Mouse (Mus musculus) embryonic facial prominence, embryonic 11.5 days (tissue): ENCODE results near the gene Naga. TPM values are rescaled to one million over a fixed set of nuclear protein-coding genes. Genes with fewer than 3 reads are reported as not detected.

Experiments used
- ATAC-seq: fragments of 200-750 bp; cut with Nextera tagmentation; replicated peaks from 2 replicates; pipeline ENCODE4 v1.8.0; 2017; ENCODE audit warnings: low read depth; ENCODE audit not compliant: insufficient number of reproducible peaks, low FRiP score, low TSS enrichment
- DNase-seq: peaks from one replicate; pipeline ENCODE4 v3.0.0-alpha.2; 2015; ENCODE audit warnings: low spot score
- H3K27ac ChIP-seq: fragments of 300-500 bp; sonication (generic); replicated peaks from 2 replicates; pipeline ENCODE4 v1.5.1; 2014; ENCODE audit warnings: mild to moderate bottlenecking, low read depth, low read length, control low read depth
- H3K27me3 ChIP-seq: fragments of 300-500 bp; sonication (generic); 2 replicates; pipeline ENCODE4 v1.6.1; 2014; ENCODE audit warnings: mild to moderate bottlenecking, low read length, moderate library complexity, mixed read lengths; ENCODE audit not compliant: control insufficient read depth, insufficient read depth
- H3K36me3 ChIP-seq: fragments of 300-500 bp; sonication (generic); replicated peaks from 2 replicates; pipeline ENCODE4 v1.6.1; 2014; ENCODE audit warnings: low read depth, mild to moderate bottlenecking, low read length, moderate library complexity, mixed read lengths; ENCODE audit not compliant: control insufficient read depth, insufficient read depth
- H3K4me1 ChIP-seq: fragments of 300-500 bp; sonication (generic); 2 replicates; pipeline ENCODE4 v1.6.1; 2014; ENCODE audit warnings: low read length, mixed read lengths; ENCODE audit not compliant: control insufficient read depth, insufficient read depth
- H3K4me2 ChIP-seq: fragments of 300-500 bp; sonication (generic); 2 replicates; pipeline ENCODE4 v1.6.1; 2014; ENCODE audit warnings: low read depth, mild to moderate bottlenecking, control low read depth, low read length, moderate library complexity
- H3K4me3 ChIP-seq: fragments of 300-500 bp; sonication (generic); 2 replicates; pipeline ENCODE4 v1.5.1; 2014; ENCODE audit warnings: low read depth, low read length, control low read depth
- H3K9ac ChIP-seq: fragments of 300-500 bp; sonication (generic); replicated peaks from 2 replicates; pipeline ENCODE4 v1.6.1; 2014; ENCODE audit warnings: mild to moderate bottlenecking, control low read depth, low read length
- H3K9me3 ChIP-seq: fragments of 300-500 bp; sonication (generic); replicated peaks from 2 replicates; pipeline ENCODE4 v1.6.1; 2016; ENCODE audit warnings: mild to moderate bottlenecking, low read length, inconsistent platforms, mixed read lengths; ENCODE audit not compliant: control insufficient read depth
- WGBS: fragments of 180-500 bp; shearing (Covaris S2); extraction: QIAGEN DNeasy Blood & Tissue Kit; methylation state at CpG from one replicate; pipeline ENCODE4 v1.1.7; 2014; 5-methylcytosine and 5-hydroxymethylcytosine counted together
- polyA plus RNA-seq: library from polyadenylated mRNA; unstranded; fragments of >200 nt; fragmentation: Nextera tagmentation; extraction: Ambion mirVana; gene quantifications from 2 replicates; pipeline ENCODE4 v1.2.1, GENCODE M21; 2014

Gene Naga
- polyA plus RNA-seq, 1 experiment from 2014 or later = 26.9 TPM

- Histone ChIP-seq H3K4me1 (no peaks in the 10 kb centered on the region), H3K9me3 (no peaks in the 10 kb centered on the region), H3K36me3 (no peaks in the 10 kb centered on the region), H3K9ac (no peak overlapping the region), H3K27ac (no peak overlapping the region), H3K27me3 (no peaks in the 10 kb centered on the region), H3K4me2 (no peak overlapping the region), H3K4me3 (no peak overlapping the region)
- ATAC-seq (no peak), DNase-seq (no peak)
- WGBS = 74% methylated on average over 5 of the region's 5 CpGs
These were observed 39.0 kb upstream of the Naga start for GRCm38 (mm10) chr15:82377701-82378100.

- H3K27ac ChIP-seq = no peak overlapping the region
- no peak for DNase-seq
- ATAC-seq = no peak
These were observed 37.8 kb upstream of the Naga start for GRCm38 (mm10) chr15:82376393-82377138.

GRCm38 (mm10) chr15:82375855-82376254 is 37.1 kb upstream of the Naga start:
- WGBS = 83% methylated on average over 9 of the region's 9 CpGs
- Histone ChIP-seq H3K9ac (no peak overlapping the region), H3K27me3 (no peaks in the 10 kb centered on the region), H3K9me3 (no peaks in the 10 kb centered on the region), H3K36me3 (no peaks in the 10 kb centered on the region), H3K27ac (no peak overlapping the region), H3K4me3 (no peak overlapping the region), H3K4me2 (no peak overlapping the region), H3K4me1 (no peaks in the 10 kb centered on the region)
- ATAC-seq (no peak), DNase-seq (no peak)

More at GRCm38 (mm10) chr15:82376393-82377138, 37.8 kb upstream of the Naga start:
- no peak overlapping the region for H3K4me3 ChIP-seq
- H3K9ac ChIP-seq = no peak overlapping the region
- 65% methylated on average over 17 of the region's 17 CpGs for WGBS
- no peaks in the 10 kb centered on the region for H3K9me3 ChIP-seq
- H3K4me2 ChIP-seq = no peak overlapping the region
- no peaks in the 10 kb centered on the region for H3K4me1 ChIP-seq
- no peaks in the 10 kb centered on the region for H3K27me3 ChIP-seq
- H3K36me3 ChIP-seq = no peaks in the 10 kb centered on the region

- Histone ChIP-seq H3K27me3 (no peaks in the 10 kb centered on the region), H3K4me1 (no peaks in the 10 kb centered on the region), H3K9ac (no peak overlapping the region), H3K4me2 (no peak overlapping the region), H3K36me3 (no peaks in the 10 kb centered on the region), H3K9me3 (no peaks in the 10 kb centered on the region), H3K4me3 (no peak overlapping the region), H3K27ac (no peak overlapping the region)
- WGBS = 85% methylated on average over 5 of the region's 5 CpGs
- DNase-seq = no peak
- ATAC-seq = no peak
These were observed 35.7 kb upstream of the Naga start for GRCm38 (mm10) chr15:82374437-82374836.

- Histone ChIP-seq H3K27ac (no peak overlapping the region), H3K4me1 (no peaks in the 10 kb centered on the region), H3K36me3 (no peaks in the 10 kb centered on the region), H3K4me3 (no peak overlapping the region), H3K27me3 (no peaks in the 10 kb centered on the region), H3K9ac (no peak overlapping the region), H3K9me3 (no peaks in the 10 kb centered on the region), H3K4me2 (no peak overlapping the region)
- DNase-seq (no peak), ATAC-seq (no peak)
- WGBS = 89% methylated on average over 5 of the region's 5 CpGs
These were observed 34.3 kb upstream of the Naga start for GRCm38 (mm10) chr15:82372991-82373390.

- DNase-seq (no peak), ATAC-seq (no peak)
- Histone ChIP-seq H3K27ac (no peak overlapping the region), H3K9me3 (no peaks in the 10 kb centered on the region), H3K4me2 (no peak overlapping the region), H3K27me3 (no peaks in the 10 kb centered on the region), H3K36me3 (no peaks in the 10 kb centered on the region), H3K4me1 (no peaks in the 10 kb centered on the region), H3K4me3 (no peak overlapping the region), H3K9ac (no peak overlapping the region)
- WGBS = 88% methylated on average over 6 of the region's 6 CpGs
These were observed 33.7 kb upstream of the Naga start for GRCm38 (mm10) chr15:82372446-82372845.

GRCm38 (mm10) chr15:82368851-82369250 is 30.1 kb upstream of the Naga start:
- Histone ChIP-seq H3K4me3 (no peak overlapping the region), H3K36me3 (no peaks in the 10 kb centered on the region), H3K27me3 (no peaks in the 10 kb centered on the region), H3K4me1 (no peaks in the 10 kb centered on the region), H3K27ac (no peak overlapping the region), H3K9ac (no peak overlapping the region), H3K4me2 (no peak overlapping the region), H3K9me3 (no peaks in the 10 kb centered on the region)
- no peak for ATAC-seq
- 100% methylated on average over 1 of the region's 1 CpGs for WGBS
- DNase-seq = no peak

GRCm38 (mm10) chr15:82368146-82368545 is 29.4 kb upstream of the Naga start:
- Histone ChIP-seq H3K9ac (no peak overlapping the region), H3K4me3 (no peak overlapping the region), H3K4me1 (no peaks in the 10 kb centered on the region), H3K36me3 (no peaks in the 10 kb centered on the region), H3K27me3 (no peaks in the 10 kb centered on the region), H3K27ac (no peak overlapping the region), H3K9me3 (no peaks in the 10 kb centered on the region), H3K4me2 (no peak overlapping the region)
- 83% methylated on average over 4 of the region's 4 CpGs for WGBS
- ATAC-seq (no peak), DNase-seq (no peak)
